Mouse (Mus musculus) adrenal gland, postnatal 36 days (tissue): Measurements from ENCODE around the gene Cyb5r1. TPM values are rescaled to one million over a fixed set of nuclear protein-coding genes. Genes with fewer than 3 reads are reported as not detected.
"Not testable (repeated sequence)": the region's sequence is repeated elsewhere in the genome, so short reads cannot be mapped to it uniquely, and the experiment has no call there.

Experiments used
- DNase-seq, 2 experiments: peaks; one replicate each; pipeline ENCODE4 v3.0.0; 2021; ENCODE audit warnings: mixed read lengths in 1 of 2
- total RNA-seq, 2 experiments: library from RNA; stranded (reverse); gene quantifications; 2 replicates each; pipeline ENCODE4 v1.2.3; 2021

Gene Cyb5r1
- total RNA-seq, 2 experiments from 2014 or later = 28.6 to 55.4 TPM

DNA sequence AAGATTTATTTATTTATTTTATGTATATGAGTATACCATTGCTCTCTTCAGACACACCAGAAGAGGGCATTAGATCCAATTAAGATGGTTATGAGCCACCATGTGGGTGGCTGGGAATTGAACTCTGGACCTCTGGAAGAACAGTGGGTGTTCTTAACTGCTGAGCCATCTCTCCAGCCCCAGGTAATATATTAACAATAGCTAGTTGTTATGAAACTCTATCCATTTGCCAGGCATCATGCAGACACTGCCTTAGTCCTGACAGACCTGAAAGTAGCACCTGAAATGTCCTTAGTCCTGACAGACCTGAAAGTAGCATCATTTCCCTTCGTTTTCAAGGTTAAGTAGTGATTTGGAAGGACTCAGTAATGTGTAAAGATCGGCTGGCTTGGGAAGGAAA lies 8.7 kb downstream of the Cyb5r1 start:
- DNase-seq = no peak

DNA sequence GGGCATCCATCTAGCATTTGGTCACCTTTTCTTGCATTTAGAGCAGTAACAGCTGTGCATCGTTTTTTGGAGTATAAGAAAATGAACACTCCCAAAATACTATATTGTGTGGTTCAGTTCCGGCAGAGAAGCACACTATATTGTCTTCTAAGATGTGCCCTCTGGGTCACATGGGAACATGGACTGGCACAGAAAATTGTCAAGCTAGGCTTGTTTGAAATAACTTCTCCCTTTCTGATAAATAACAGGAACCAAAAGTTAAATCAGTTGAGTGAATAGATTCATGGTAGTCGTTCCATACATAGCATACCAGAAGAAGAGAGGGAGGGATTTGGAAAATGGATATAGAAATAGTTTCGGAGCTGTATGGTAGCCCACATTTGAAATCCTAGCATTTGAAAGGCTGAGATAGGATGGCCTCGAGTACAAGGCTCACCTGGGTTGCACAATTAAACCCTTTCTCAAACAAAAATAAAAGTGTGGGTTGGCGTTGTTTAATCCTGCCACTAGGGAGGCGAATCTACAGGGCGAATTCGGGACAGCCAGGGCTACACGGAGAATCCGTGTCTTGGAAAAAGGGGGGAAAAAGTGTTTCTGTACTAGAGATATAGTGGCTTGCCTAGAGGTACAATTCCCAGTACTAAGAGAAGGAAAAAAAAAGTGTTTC lies 9.3 kb downstream of the Cyb5r1 start:
- no peak for DNase-seq

GRCm38 (mm10) chr1:134415168-134415831 lies 9.9 kb downstream of the Cyb5r1 start, which contains the start of gene Adipor1:
Adipor1 (plus strand) TSS chr1:134415378.
- DNase-seq = peak; percentile 99

- DNase-seq = no peak
Measured at GRCm38 (mm10) chr1:134418414-134418975, 13.1 kb downstream of the Cyb5r1 start.

DNA sequence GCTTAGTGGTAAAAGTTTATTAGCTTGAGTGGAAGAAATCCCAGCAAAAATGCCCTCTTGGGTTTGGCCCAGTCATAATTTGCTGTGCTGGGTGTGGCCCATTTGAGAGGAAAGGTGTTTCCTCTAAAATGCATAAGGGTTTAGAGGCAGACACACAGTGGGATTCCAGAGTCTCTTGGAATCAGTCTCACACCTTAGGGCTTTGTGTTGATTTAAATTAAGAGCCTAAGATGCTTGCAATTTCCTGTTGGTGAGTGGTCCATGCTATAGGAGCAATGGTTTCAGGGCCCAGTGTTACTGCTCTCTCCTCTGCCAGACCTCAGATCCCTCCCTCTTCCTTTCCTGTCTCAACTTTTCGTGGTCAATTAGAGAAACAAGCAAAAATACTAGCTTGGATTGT lies 13.8 kb downstream of the Cyb5r1 start:
- no peak for DNase-seq

DNA sequence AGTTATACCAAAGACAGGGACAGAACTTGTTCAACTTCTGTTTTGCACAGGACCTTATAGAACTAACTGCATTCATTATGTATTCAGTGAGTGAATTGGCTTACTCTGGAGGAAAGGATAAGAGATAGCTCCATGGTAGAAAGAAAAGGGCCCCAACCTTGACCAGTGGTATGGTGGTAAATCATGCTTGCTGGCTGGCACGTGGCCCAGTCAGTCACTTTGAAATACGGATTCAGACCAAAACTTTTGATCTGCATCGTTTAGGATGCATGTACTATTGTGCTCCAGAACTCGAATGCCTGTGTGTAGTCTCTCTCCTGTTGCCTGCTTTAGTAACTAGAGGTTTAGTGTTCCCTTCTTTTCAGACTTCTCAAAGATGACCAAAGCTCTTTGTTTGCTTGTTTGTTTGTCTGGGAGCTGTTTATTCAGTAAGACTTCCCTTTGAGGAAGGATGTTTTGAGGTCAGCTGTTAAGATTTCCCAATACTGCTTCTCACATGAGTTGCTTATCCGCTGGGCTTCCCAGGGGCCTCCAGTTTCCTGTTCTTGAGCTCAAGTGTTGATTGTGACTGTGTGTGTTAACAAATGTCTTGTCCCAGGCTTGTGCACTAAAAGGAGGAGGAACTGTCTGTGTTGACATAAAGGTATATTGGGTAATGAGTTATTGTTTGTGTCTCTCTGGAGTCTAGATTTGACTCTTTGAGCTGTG lies 14.5 kb downstream of the Cyb5r1 start:
- DNase-seq = peak; percentile 87 to 91

- DNase-seq = no peak
Measured at GRCm38 (mm10) chr1:134423911-134424310, 18.6 kb downstream of the Cyb5r1 start.

GRCm38 (mm10) chr1:134426289-134426688 lies 20.9 kb downstream of the Cyb5r1 start:
- DNase-seq = no peak

- DNase-seq = no peak
Measured at GRCm38 (mm10) chr1:134433002-134433401, 27.6 kb downstream of the Cyb5r1 start.

GRCm38 (mm10) chr1:134433473-134433872 lies 28.1 kb downstream of the Cyb5r1 start:
- DNase-seq = no peak

DNA sequence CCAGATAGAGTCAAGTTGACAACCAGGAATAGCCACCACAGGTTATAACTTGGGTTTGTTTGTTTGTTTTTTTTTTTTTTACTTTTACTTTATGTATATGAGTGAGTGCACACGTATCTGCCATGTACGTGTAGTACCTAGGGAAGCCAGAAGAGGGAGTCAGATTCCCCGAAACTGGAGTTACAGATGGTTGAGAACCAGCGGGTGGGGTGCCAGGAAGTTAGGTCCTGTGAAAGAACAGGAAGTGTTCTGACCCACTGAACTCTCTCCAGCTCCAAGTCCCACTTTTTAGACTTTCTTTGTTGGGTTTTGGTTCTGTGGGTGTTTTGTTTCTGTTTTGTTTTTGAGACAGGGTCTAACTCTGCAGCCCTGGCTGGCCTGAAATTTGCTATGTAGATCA lies 30.1 kb downstream of the Cyb5r1 start:
- no peak for DNase-seq

DNA sequence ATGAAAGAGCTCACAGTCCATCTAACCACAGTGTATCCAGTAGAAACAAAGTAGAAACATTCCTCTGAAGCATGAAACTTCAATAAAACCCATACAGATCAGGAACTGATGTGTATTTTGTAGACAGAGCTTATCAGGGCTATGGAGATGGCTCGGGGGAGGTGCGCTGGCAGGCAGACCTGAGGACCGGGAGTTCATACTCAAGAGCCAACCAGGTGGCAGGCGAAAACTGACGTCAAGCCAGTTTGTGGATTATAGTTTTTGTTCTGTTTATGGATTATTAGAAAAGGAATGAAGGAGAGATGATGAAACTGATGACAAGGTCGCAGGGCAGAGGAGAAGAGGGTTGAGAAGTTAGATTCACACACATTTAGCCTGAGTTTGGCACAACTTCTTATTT lies 35.1 kb downstream of the Cyb5r1 start:
- no peak for DNase-seq

DNA sequence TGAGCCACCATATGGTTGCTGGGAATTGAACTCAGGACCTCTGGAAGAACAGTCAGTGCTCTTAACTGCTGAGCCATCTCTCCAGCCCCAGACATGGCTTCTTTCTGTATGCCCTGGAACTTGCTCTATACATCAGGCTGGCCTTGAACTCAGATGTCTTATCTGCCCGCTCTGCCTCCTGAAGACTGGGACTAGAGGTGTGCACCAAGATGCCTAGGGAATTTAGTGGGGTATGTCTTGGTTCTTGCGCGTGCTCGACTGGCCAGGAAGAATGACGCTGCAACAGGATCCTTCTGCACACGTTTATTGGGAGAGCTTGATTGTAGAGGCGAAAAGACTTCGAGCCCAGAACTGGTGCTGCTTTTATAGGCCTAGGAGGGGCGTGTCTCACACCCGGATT lies 36.4 kb downstream of the Cyb5r1 start:
- not testable (repeated sequence) for DNase-seq

- DNase-seq = no peak
Measured at GRCm38 (mm10) chr1:134442394-134442793, 37.0 kb downstream of the Cyb5r1 start.

GRCm38 (mm10) chr1:134443288-134443687 lies 37.9 kb downstream of the Cyb5r1 start:
- not testable (repeated sequence) for DNase-seq

GRCm38 (mm10) chr1:134445418-134445817 lies 40.1 kb downstream of the Cyb5r1 start:
- peak; percentile 21 to 56 for DNase-seq

- DNase-seq = not testable (repeated sequence)
Measured at GRCm38 (mm10) chr1:134448537-134448936, 43.2 kb downstream of the Cyb5r1 start.

DNA sequence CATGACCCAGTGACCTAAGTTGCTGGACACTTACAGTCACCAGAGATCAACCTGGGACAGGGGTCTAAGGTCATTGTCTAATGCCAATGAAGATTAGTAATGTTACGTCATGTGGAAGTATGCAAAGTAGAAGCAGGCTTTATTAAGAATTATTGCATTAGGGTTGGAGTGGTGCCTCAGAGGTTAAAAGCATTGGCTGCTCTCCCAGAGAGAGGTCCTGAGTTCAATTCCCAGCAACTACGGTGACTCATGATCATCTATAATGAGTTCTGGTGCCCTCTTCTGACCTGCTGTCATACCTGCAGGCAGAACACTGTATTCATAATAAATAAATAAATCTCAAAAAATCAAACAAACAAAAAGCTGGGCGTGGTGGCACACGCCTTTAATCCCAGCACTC lies 44.8 kb downstream of the Cyb5r1 start:
- DNase-seq = no peak

GRCm38 (mm10) chr1:134450986-134451385 lies 45.6 kb downstream of the Cyb5r1 start:
- DNase-seq = peak; percentile 51 to 65

- DNase-seq = peak; percentile 96
Measured at GRCm38 (mm10) chr1:134454904-134455824, 49.8 kb downstream of the Cyb5r1 start, which contains the start of gene Klhl12. Klhl12 (plus strand) TSS chr1:134455531.

DNA sequence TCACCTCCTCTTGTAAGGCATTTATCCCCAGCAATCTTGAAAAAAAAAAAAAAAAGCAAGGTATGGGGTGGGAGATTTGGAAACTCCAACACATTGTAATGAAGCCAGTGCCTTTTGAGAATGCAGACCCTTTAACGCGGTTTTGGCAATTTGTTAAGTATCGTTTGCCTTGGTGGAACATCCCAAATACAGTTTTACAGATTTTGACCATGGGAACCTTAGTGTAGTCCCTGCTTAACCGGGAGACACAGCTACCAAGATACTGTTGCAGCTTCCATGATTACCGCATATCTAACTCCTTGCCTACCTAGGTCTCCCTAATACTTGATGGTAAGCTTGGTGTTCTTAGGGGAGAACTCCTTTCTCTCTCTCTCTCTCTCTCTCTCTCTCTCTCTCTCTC lies 50.7 kb downstream of the Cyb5r1 start:
- no peak for DNase-seq
